Comparison of ENCODE assay signal across 8 mouse cellular contexts in the genomic region with DNA sequence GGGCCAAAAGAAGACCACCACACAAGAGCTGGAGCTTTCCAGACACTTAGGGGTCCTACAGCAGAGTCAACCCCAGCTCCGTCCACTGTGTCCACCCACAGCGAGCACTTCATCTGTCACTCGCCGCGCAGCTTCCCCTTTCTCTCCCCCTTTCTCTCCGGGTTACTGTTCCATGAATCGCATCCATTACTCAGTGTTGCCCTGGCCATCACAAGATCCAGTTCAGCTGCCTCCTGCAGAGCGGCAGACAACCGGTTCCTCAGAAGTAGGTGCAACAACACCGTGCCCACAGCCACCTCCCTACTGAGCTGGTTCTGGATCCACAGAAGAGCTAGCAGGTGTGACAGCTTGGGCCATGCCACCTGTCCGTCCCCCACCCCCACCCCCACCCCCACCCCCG.
DNase-seq lines count a peak whose midpoint lies in the region; ATAC-seq and TF ChIP-seq lines count a peak whose summit lies in the region.

No protein-coding gene starts in this region.

- no peak for TF ChIP-seq CTCF in kidney, postnatal 0 days (IDR thresholded peaks at IDR 0.05; ENCODE audit: low read depth)

- 49% methylated on average over 12 of the region's 12 CpGs for WGBS in forebrain, embryonic 13.5 days
- 48% methylated on average over 12 of the region's 12 CpGs for WGBS in forebrain, embryonic 14.5 days
- 34% methylated on average over 12 of the region's 12 CpGs for WGBS in midbrain, embryonic 11.5 days
- WGBS in midbrain, embryonic 16.5 days = 30% methylated on average over 12 of the region's 12 CpGs
- WGBS in kidney, postnatal 0 days = 19% methylated on average over 12 of the region's 12 CpGs

- ATAC-seq in forebrain, embryonic 13.5 days = 0 out of 2 replicates have a peak, but pooled peaks have one; percentile 6
- no peak for ATAC-seq in forebrain, embryonic 14.5 days
- 0 out of 2 replicates have a peak, but pooled peaks have one; percentile 19 for ATAC-seq in midbrain, embryonic 11.5 days (ENCODE audit: low FRiP score)
- ATAC-seq in midbrain, embryonic 16.5 days = no peak
- ATAC-seq in kidney, postnatal 0 days (replicated peaks; ENCODE audit: low FRiP score, low read depth) = peak; percentile 52

- H3K4me3 ChIP-seq in forebrain, embryonic 13.5 days = no peak overlapping the region
- H3K4me3 ChIP-seq in forebrain, embryonic 14.5 days (ENCODE audit: low read depth, low read length) = no peak overlapping the region
- no peak overlapping the region for H3K4me3 ChIP-seq in midbrain, embryonic 11.5 days (ENCODE audit: low read depth, low read length)
- H3K4me3 ChIP-seq in midbrain, embryonic 16.5 days (ENCODE audit: low read depth, low read length) = no peak overlapping the region
- peak overlapping the region; percentile 14; the same call in 1 of the 2 replicates for H3K4me3 ChIP-seq in kidney, postnatal 0 days (replicated peaks; ENCODE audit: low read depth, low read length)

- no peak for DNase-seq in forebrain, embryonic 14.5 days (ENCODE audit: low spot score)
- no peak for DNase-seq in midbrain, embryonic 11.5 days (ENCODE audit: low spot score, missing footprints)
- no peak for DNase-seq in kidney, postnatal 0 days (ENCODE audit: low spot score)
- peak; percentile 13 for DNase-seq in splenic B cell, adult 2 months (ENCODE audit: low read depth, low spot score)
- DNase-seq in right cerebral cortex, adult 2 months (ENCODE audit: low spot score in 2 of 2) = no peak
- no peak for DNase-seq in gastrocnemius, adult 8-10 months (ENCODE audit: low spot score in 2 of 2)

- no peak overlapping the region for H3K4me2 ChIP-seq in forebrain, embryonic 13.5 days
- H3K4me2 ChIP-seq in forebrain, embryonic 14.5 days (ENCODE audit: low read length) = no peak overlapping the region
- no peak overlapping the region for H3K4me2 ChIP-seq in midbrain, embryonic 11.5 days
- H3K4me2 ChIP-seq in midbrain, embryonic 16.5 days (ENCODE audit: low read length) = no peak overlapping the region
- H3K4me2 ChIP-seq in kidney, postnatal 0 days (ENCODE audit: low read length) = peak overlapping the region; percentile 93

- H3K36me3 ChIP-seq in forebrain, embryonic 13.5 days (ENCODE audit: poor library complexity, severe bottlenecking) = 0 out of 2 replicates have a peak, but pooled peaks cover 11% of the 10 kb centered on the region
- no peaks in the 10 kb centered on the region for H3K36me3 ChIP-seq in forebrain, embryonic 14.5 days (ENCODE audit: control insufficient read depth, insufficient read depth, low read length)
- H3K36me3 ChIP-seq in midbrain, embryonic 11.5 days (ENCODE audit: control insufficient read depth, insufficient read depth, low read length) = no peaks in the 10 kb centered on the region
- no peaks in the 10 kb centered on the region for H3K36me3 ChIP-seq in midbrain, embryonic 16.5 days (ENCODE audit: control insufficient read depth, insufficient read depth, low read length)
- H3K36me3 ChIP-seq in kidney, postnatal 0 days (ENCODE audit: insufficient read depth, low read length) = no peaks in the 10 kb centered on the region
- no peaks in the 10 kb centered on the region for H3K36me3 ChIP-seq in splenic B cell, adult 2 months (ENCODE audit: control insufficient read depth, insufficient read depth, low read length, poor library complexity, severe bottlenecking)

- no peak overlapping the region for H3K9ac ChIP-seq in forebrain, embryonic 13.5 days
- no peak overlapping the region for H3K9ac ChIP-seq in forebrain, embryonic 14.5 days (ENCODE audit: low read length)
- H3K9ac ChIP-seq in midbrain, embryonic 11.5 days (ENCODE audit: low read length) = no peak overlapping the region
- no peak overlapping the region for H3K9ac ChIP-seq in midbrain, embryonic 16.5 days (ENCODE audit: low read depth, low read length)
- no peak overlapping the region for H3K9ac ChIP-seq in kidney, postnatal 0 days (ENCODE audit: low read depth, low read length)

- H3K27me3 ChIP-seq in forebrain, embryonic 13.5 days = no peaks in the 10 kb centered on the region
- H3K27me3 ChIP-seq in forebrain, embryonic 14.5 days (replicated peaks; ENCODE audit: control insufficient read depth, insufficient read depth, low read length) = no peaks in the 10 kb centered on the region
- H3K27me3 ChIP-seq in midbrain, embryonic 11.5 days (ENCODE audit: control insufficient read depth, insufficient read depth, low read length) = no peaks in the 10 kb centered on the region
- H3K27me3 ChIP-seq in midbrain, embryonic 16.5 days (ENCODE audit: control insufficient read depth, insufficient read depth, low read depth, low read length) = no peaks in the 10 kb centered on the region
- no peaks in the 10 kb centered on the region for H3K27me3 ChIP-seq in kidney, postnatal 0 days (ENCODE audit: insufficient read depth, low read length)
- no peaks in the 10 kb centered on the region; the same call in 1 of the 2 replicates for H3K27me3 ChIP-seq in splenic B cell, adult 2 months (ENCODE audit: control insufficient read depth, insufficient read depth, low read length, poor library complexity, severe bottlenecking)

- H3K9me3 ChIP-seq in forebrain, embryonic 13.5 days (replicated peaks) = no peaks in the 10 kb centered on the region
- no peaks in the 10 kb centered on the region for H3K9me3 ChIP-seq in forebrain, embryonic 14.5 days (replicated peaks; ENCODE audit: control insufficient read depth, low read length)
- H3K9me3 ChIP-seq in midbrain, embryonic 11.5 days (ENCODE audit: control insufficient read depth, low read length) = no peaks in the 10 kb centered on the region
- H3K9me3 ChIP-seq in midbrain, embryonic 16.5 days (replicated peaks; ENCODE audit: control insufficient read depth, low read length, poor library complexity, severe bottlenecking) = no peaks in the 10 kb centered on the region
- no peaks in the 10 kb centered on the region for H3K9me3 ChIP-seq in kidney, postnatal 0 days (replicated peaks; ENCODE audit: low read length)

- peaks cover 26% of the 10 kb centered on the region for H3K4me1 ChIP-seq in forebrain, embryonic 13.5 days
- H3K4me1 ChIP-seq in forebrain, embryonic 14.5 days (ENCODE audit: control insufficient read depth, insufficient read depth, low read length) = peaks cover 13% of the 10 kb centered on the region
- H3K4me1 ChIP-seq in midbrain, embryonic 11.5 days (ENCODE audit: control insufficient read depth, insufficient read depth, low read length) = peaks cover 12% of the 10 kb centered on the region
- H3K4me1 ChIP-seq in midbrain, embryonic 16.5 days (ENCODE audit: control insufficient read depth, insufficient read depth, low read length) = peaks cover 17% of the 10 kb centered on the region
- peaks cover 8% of the 10 kb centered on the region; the same call in 1 of the 2 replicates for H3K4me1 ChIP-seq in kidney, postnatal 0 days (replicated peaks; ENCODE audit: insufficient read depth, low read length)

- H3K27ac ChIP-seq in forebrain, embryonic 13.5 days = no peak overlapping the region
- H3K27ac ChIP-seq in forebrain, embryonic 14.5 days (ENCODE audit: low read depth, low read length) = no peak overlapping the region
- no peak overlapping the region for H3K27ac ChIP-seq in midbrain, embryonic 11.5 days (ENCODE audit: low read depth, low read length)
- no peak overlapping the region for H3K27ac ChIP-seq in midbrain, embryonic 16.5 days (ENCODE audit: low read length)
- H3K27ac ChIP-seq in kidney, postnatal 0 days = no peak overlapping the region

Comparison
In these comparisons a context has a peak if more than half of its experiments do, and no peak if none do; other contexts are left out.
1. ATAC-seq: peak in forebrain, embryonic 13.5 days (single experiment), midbrain, embryonic 11.5 days (single experiment) and kidney, postnatal 0 days (single experiment); none in forebrain, embryonic 14.5 days (single experiment) and midbrain, embryonic 16.5 days (single experiment).